Mouse (Mus musculus) layer of hippocampus, postnatal 36 days (tissue): ENCODE results near the gene Akt3. TPM values are rescaled to one million over a fixed set of nuclear protein-coding genes. Genes with fewer than 3 reads are reported as not detected.

Experiments
- DNase-seq, 2 experiments: peaks; one replicate each; pipeline ENCODE4 v3.0.0; 2022
- total RNA-seq, 2 experiments: library from RNA; stranded (reverse); gene quantifications; 2 replicates each; pipeline ENCODE4 v1.2.3; 2021

The Akt3 gene
- total RNA-seq, 2 experiments from 2014 or later = 239 TPM

DNA sequence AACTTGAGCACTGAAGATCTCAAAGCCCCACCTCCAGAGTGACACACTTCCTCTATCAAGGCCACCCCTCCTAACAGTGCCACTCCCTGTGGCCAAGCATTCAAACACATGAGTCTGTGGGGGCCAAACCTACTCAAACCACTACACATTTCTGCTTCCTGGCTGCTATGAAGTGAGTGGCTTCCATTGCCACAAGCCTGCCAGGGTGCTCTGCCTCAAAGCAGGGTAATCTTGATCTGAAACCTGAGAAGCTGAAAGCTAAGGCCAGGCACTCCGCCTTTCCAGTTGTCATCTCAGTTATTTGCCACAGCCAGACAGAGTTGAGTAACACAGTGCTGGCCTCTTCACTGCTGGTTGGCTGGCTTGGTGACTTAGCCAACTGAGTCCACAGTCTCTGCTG is 249.2 kb downstream of the Akt3 start:
- no peak for DNase-seq

DNA sequence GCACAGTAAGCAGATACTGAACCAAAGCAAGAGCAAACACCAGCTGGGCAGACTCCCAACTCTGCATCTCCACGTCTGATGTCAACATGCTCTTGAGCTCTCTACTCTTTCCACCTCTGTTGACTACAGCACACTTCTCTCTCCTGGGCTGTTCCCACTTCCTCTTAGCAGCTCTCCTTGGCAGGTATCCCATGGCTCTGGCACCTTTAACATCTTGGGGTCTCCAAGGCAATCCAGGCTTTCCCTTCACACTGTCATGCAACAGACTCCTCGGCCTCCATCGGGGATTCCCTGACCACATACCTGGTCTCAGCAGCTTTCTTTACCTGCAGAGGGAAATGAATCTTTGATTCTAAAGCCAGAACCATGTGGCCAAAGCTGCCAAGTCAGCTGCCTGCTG is 250.6 kb downstream of the Akt3 start:
- DNase-seq = no peak

GRCm38 (mm10) chr1:177004041-177004741 is 253.8 kb downstream of the Akt3 start:
- DNase-seq = no peak

DNA sequence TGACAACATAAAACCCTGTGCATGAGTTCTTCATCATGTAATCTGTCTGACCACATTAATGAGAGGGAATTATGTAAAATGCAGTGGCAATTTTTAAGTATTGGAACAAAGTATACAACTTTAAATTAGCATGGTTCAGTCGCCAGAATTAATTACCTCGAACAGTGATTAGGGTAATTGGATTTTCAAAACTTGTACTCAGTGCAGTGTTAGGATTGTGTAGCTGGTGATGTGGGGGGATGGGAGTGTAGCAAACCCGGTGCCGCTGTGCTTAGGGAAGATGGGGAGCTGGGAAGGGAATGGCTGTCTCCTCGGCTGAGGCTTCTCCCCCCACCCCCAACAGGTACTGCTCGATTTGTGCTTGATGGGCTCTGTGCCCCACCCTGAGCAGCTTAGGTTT is 255.1 kb downstream of the Akt3 start:
- DNase-seq = no peak

DNA sequence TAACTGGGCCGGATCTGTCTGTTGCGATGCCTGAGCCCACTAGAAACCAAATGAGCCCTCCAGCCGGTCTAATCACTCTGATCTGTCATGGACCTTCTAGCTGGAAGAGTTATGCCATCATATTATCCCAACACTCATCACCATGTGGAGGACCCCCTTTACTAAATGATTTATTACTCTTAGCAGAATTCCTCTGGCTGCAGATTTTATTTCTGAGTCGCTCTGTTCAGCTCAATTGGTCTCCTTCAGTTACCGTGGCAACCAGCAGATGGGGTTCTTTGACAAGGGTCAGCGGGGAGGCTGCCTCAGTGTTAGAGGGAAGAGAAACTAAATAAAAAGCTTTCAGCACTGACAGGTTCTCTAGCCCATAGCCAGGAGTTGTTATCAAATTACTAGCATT is 259.0 kb downstream of the Akt3 start:
- peak in 1 of 2 experiments; percentile 44 for DNase-seq

GRCm38 (mm10) chr1:176997711-176998689 is 260.0 kb downstream of the Akt3 start:
- DNase-seq = no peak

DNA sequence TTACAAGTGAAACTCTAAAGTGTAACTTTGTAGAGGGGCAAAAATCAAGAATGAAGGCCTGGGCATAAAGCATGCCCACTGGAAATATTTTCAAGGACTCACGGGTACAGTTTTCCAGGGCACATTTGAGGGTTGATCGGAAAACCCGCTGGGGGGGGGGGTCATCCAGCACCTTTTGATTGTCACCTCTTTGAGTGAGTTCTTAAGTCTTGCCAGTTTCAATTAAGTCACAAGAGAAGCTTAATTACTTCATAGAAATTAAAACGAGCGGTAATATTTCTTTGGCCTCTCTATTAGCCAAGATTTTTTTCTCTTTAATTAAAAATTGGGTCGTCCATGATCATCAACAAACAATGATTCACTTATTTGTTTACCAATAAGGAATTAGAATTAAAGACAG is 260.7 kb downstream of the Akt3 start:
- DNase-seq = no peak

DNA sequence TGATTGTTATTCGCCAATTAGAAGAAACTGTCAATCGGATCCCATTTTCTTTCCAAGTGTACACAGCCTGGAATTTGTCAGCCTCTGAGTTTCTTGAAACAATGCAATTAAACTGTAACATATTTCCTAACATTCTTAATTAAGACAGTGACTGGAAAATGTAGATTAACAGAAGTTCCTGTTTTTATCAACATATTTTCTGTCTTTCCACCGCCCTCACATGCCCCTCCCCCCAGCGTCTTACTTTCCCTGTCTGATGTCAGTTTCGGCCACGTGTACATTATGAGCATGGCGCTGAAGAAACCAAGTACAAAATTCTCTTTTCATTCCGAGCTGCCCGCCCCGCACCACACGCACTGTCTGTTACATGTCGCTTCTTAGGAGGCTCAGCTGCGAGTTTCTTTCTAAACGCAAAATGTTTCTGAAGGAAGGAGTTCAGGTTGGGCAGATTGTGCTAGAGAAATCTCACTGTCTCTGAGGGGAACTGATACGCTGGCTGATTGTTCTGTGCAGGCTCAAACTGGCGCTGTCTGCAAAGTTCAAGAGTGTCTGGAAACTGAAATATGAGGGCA is 261.3 kb downstream of the Akt3 start:
- peak; percentile 63 to 65 for DNase-seq

GRCm38 (mm10) chr1:176996166-176996565 is 261.8 kb downstream of the Akt3 start:
- no peak for DNase-seq

GRCm38 (mm10) chr1:176995419-176995775 is 262.6 kb downstream of the Akt3 start:
- DNase-seq = no peak

GRCm38 (mm10) chr1:176994707-176995418 is 263.1 kb downstream of the Akt3 start:
- peak in 1 of 2 experiments; percentile 51 for DNase-seq

- no peak for DNase-seq
These were observed 263.9 kb downstream of the Akt3 start for GRCm38 (mm10) chr1:176994087-176994486.

GRCm38 (mm10) chr1:176993141-176994010 is 264.6 kb downstream of the Akt3 start:
- DNase-seq = no peak

GRCm38 (mm10) chr1:176992517-176992916 is 265.5 kb downstream of the Akt3 start:
- DNase-seq = no peak

DNA sequence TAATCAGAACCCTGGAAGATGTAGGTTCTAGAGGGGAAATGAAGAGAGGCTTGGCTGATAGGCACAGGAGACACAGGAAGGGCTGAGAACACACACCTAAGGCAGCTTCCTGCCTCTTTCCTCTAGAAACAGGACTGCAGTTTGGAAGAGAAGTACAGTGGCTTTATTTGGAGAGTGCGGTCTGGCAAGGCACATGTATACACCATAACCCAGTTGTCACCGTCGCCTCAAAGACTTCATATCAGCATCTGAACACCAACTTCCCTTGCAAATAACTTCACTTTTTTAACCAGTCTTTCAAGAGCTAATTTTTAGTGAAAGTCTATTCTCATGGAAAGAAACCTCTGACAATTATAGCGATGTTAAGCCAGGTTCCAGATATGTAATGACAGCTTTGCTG is 266.5 kb downstream of the Akt3 start:
- no peak for DNase-seq

DNA sequence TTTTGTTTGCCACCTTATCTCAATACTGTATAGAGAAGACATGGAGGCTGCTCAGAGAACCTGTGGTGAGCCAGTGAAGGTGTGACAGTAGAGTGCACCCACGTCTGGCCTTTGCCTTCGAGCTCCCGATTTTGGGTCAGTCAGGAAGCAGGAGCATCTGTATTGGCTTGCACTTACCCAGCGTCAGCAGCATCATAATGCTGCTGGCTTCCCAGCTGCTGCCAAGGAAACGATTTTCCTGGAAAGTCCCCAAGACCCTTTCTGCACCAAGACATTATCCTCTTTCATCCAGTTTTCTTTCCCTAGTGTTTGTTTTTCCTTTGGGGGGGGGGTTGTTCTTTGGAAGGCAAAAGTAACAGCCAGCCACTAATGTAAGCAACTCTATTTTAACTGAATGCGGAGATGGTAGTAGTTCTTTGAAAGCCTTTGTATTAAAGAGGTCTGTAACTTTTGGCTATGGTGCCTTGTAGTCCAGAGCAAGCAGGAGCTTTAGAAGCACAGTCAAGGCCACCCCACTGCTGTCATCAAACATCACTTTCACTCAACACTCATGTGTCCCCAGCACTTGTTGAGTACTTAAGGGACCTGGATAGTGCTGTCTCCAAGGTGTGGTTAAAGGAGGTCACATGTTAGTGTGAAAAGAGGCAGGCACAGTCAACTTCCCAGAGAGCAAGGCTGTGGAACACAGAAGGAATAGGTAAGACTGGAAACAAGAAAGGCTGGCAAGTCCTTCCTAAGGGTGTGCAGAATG is 270.8 kb downstream of the Akt3 start:
- no peak for DNase-seq

DNA sequence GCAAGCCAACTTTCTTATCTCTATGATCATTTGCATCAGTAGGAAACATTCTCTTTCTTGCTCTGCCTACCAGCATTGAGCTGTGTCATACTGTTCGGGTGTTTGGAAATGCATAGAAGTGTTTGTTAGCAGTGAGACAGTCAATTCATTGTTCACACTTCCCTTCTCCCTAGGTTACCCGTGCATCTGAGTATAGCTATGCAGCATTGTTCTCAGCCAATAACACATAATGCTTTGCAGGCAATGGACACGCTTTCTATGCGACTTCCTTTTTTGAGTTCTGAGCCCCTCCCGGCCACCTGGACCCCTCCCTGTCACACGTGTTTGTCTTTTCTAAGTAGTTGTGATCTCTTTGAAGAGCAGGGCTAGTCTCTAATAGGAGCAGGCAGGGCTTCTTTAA is 271.7 kb downstream of the Akt3 start:
- DNase-seq = no peak

GRCm38 (mm10) chr1:176985691-176986090 is 272.3 kb downstream of the Akt3 start:
- no peak for DNase-seq

DNA sequence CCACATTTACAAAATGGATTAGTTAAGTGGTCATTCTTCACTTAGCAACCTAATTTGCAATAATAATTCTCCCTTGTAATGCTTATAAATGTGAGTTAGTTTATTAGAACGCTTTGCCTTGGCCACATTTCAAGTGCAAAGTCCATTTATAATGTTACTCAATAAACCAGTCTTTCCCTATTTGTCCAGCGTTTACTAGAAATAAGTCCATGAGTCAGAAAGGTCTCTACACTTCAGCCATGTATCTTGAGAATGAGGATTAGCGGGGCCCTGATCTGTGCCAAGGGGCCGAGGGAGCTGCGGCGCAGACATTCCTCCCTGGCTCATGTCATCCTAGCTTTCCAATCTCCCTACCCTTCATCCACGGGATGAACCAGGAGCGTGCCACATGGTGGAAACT is 275.3 kb downstream of the Akt3 start:
- no peak for DNase-seq

GRCm38 (mm10) chr1:176981511-176981910 is 276.5 kb downstream of the Akt3 start:
- DNase-seq = no peak
